Mouse (Mus musculus) liver, embryonic 14.5 days (tissue): ENCODE data around the gene Kdm2b. TPM values are rescaled to one million over a fixed set of nuclear protein-coding genes. Genes with fewer than 3 reads are reported as not detected.

ENCODE experiments used
- ATAC-seq: fragments of 200-750 bp; cut with Nextera tagmentation; 2 replicates; pipeline ENCODE4 v1.8.0; 2017; ENCODE audit warnings: moderate number of reproducible peaks, mild to moderate bottlenecking, moderate library complexity; ENCODE audit not compliant: insufficient read depth
- DNase-seq, 3 experiments: peaks; one replicate each; pipeline ENCODE4 v3.0.0-alpha.2; 2012 to 2013; ENCODE audit warnings: low read depth in 3 of 3, low spot score in 3 of 3
- H3K27ac ChIP-seq: fragments of 300-500 bp; sonication (generic); 2 replicates; pipeline ENCODE4 v1.5.1; 2014; ENCODE audit warnings: moderate library complexity, mild to moderate bottlenecking, control low read depth, inconsistent platforms
- H3K27me3 ChIP-seq: fragments of 300-500 bp; sonication (generic); 2 replicates; pipeline ENCODE4 v1.6.1; 2014; ENCODE audit warnings: mild to moderate bottlenecking, low read length, moderate library complexity; ENCODE audit not compliant: control insufficient read depth, insufficient read depth
- H3K36me3 ChIP-seq: fragments of 300-500 bp; sonication (generic); replicated peaks from 2 replicates; pipeline ENCODE4 v1.6.1; 2014; ENCODE audit warnings: low read depth; ENCODE audit not compliant: control insufficient read depth, insufficient read depth
- H3K4me1 ChIP-seq, 2 experiments: fragments of 200-500 bp in 1 of 2; fragments of 300-500 bp in 1 of 2; sonication (generic) in 1 of 2; replicated peaks; 2 replicates each; pipeline ENCODE4 v1.6.1; 2012 to 2014; ENCODE audit warnings: antibody characterized with exemption in 1 of 2, inconsistent platforms in 1 of 2, low read length in 1 of 2; ENCODE audit not compliant: control insufficient read depth in 2 of 2, insufficient read depth in 2 of 2
- H3K4me2 ChIP-seq: fragments of 300-500 bp; sonication (generic); 2 replicates; pipeline ENCODE4 v1.6.1; 2014; ENCODE audit warnings: low read depth, mild to moderate bottlenecking, control low read depth, moderate library complexity
- H3K4me3 ChIP-seq, 2 experiments: fragments of 200-500 bp in 1 of 2; fragments of 300-500 bp in 1 of 2; sonication (generic) in 1 of 2; 2 replicates each; pipeline ENCODE4 v1.5.1; 2012 to 2014; ENCODE audit warnings: low read depth in 2 of 2, low read length in 2 of 2, mild to moderate bottlenecking in 2 of 2, control low read depth in 1 of 2, inconsistent platforms in 1 of 2, moderate library complexity in 1 of 2; ENCODE audit not compliant: insufficient read depth in 1 of 2
- H3K9ac ChIP-seq: fragments of 300-500 bp; sonication (generic); replicated peaks from 2 replicates; pipeline ENCODE4 v1.6.1; 2014; ENCODE audit warnings: mild to moderate bottlenecking, control low read depth, moderate library complexity
- H3K9me3 ChIP-seq: fragments of 300-500 bp; sonication (generic); 2 replicates; pipeline ENCODE4 v1.6.1; 2016; ENCODE audit warnings: low read length, mixed read lengths; ENCODE audit not compliant: control insufficient read depth
- CTCF ChIP-seq: IDR thresholded peaks from 2 replicates; pipeline ENCODE4 v1.5.1; 2016; ENCODE audit warnings: antibody characterized with exemption, low read depth, control low read depth
- EP300 ChIP-seq: IDR thresholded peaks from 2 replicates; pipeline ENCODE4 v1.6.1; 2016; ENCODE audit warnings: antibody characterized with exemption, low read depth
- WGBS: fragments of 180-500 bp; shearing (Covaris S2); extraction: QIAGEN DNeasy Blood & Tissue Kit; methylation state at CpG from one replicate; pipeline ENCODE4 v1.1.7; 2014; ENCODE audit not compliant: insufficient replicate concordance; 5-methylcytosine and 5-hydroxymethylcytosine counted together
- polyA plus RNA-seq, 2 experiments: library from polyadenylated mRNA; depleted of rRNA in 1 of 2; stranded (reverse) in 1 of 2; unstranded in 1 of 2; fragments of >200 nt; fragmentation: Nextera tagmentation in 1 of 2; extraction: Ambion mirVana in 1 of 2; gene quantifications; 2 replicates each; pipeline versions ENCODE4 v1.2.1 to v1.2.3; 2012 to 2014

Kdm2b gene
- polyA plus RNA-seq, 2 experiments: 10.0 to 11.7 TPM

- Histone ChIP-seq H3K9me3 (no peaks in the 10 kb centered on the region), H3K36me3 (no peaks in the 10 kb centered on the region), H3K4me2 (no peak overlapping the region), H3K4me1 (peaks cover 4 to 22% of the 10 kb centered on the region in 2 experiments), H3K27me3 (no peaks in the 10 kb centered on the region), H3K9ac (no peak overlapping the region), H3K4me3 (no peak overlapping the region), H3K27ac (no peak overlapping the region; the same call in 1 of the 2 replicates)
- DNase-seq (no peak), ATAC-seq (no peak)
- TF ChIP-seq CTCF: no peak
- TF ChIP-seq EP300: no peak
- 59% methylated on average over 4 of the region's 4 CpGs for WGBS
These were observed 94.8 kb downstream of the Kdm2b start for GRCm38 (mm10) chr5:122894821-122895220.

- Histone ChIP-seq H3K36me3 (no peaks in the 10 kb centered on the region), H3K9ac (no peak overlapping the region), H3K9me3 (no peaks in the 10 kb centered on the region), H3K4me3 (no peak overlapping the region), H3K27ac (no peak overlapping the region), H3K4me2 (no peak overlapping the region), H3K4me1 (peaks cover 4 to 19% of the 10 kb centered on the region in 2 experiments), H3K27me3 (no peaks in the 10 kb centered on the region)
- peak in 1 of 3 experiments; percentile 46 for DNase-seq
- no peak for ATAC-seq
- TF ChIP-seq CTCF (peak; percentile 85), EP300 (no peak)
- WGBS: 89% methylated on average over 5 of the region's 5 CpGs
These were observed 95.5 kb downstream of the Kdm2b start for GRCm38 (mm10) chr5:122894007-122894637.

GRCm38 (mm10) chr5:122893270-122893669 is 96.4 kb downstream of the Kdm2b start:
- H3K9ac ChIP-seq: no peak overlapping the region
- no peak for TF ChIP-seq CTCF
- TF ChIP-seq EP300: no peak
- H3K4me3 ChIP-seq: no peak overlapping the region
- no peak overlapping the region for H3K4me2 ChIP-seq
- H3K27ac ChIP-seq: no peak overlapping the region
- H3K9me3 ChIP-seq: no peaks in the 10 kb centered on the region
- no peaks in the 10 kb centered on the region for H3K27me3 ChIP-seq
- WGBS: 70% methylated on average over 6 of the region's 6 CpGs
- H3K4me1 ChIP-seq: peaks cover 0 to 13% of the 10 kb centered on the region in 2 experiments; a peak in 3 of 4 replicates
- ATAC-seq (no peak), DNase-seq (no peak)
- no peaks in the 10 kb centered on the region for H3K36me3 ChIP-seq

GRCm38 (mm10) chr5:122890396-122890795 is 99.2 kb downstream of the Kdm2b start:
- TF ChIP-seq CTCF (no peak), EP300 (no peak)
- no peaks in the 10 kb centered on the region for H3K9me3 ChIP-seq
- no peak for DNase-seq

GRCm38 (mm10) chr5:122888612-122889214 is 100.9 kb downstream of the Kdm2b start:
- TF ChIP-seq CTCF: no peak
- no peak for TF ChIP-seq EP300
- peaks cover 4 to 9% of the 10 kb centered on the region in 2 experiments for H3K4me1 ChIP-seq
- H3K27ac ChIP-seq: no peak overlapping the region
- no peak overlapping the region for H3K9ac ChIP-seq
- H3K36me3 ChIP-seq: no peaks in the 10 kb centered on the region
- H3K4me2 ChIP-seq: no peak overlapping the region
- DNase-seq: no peak
- no peaks in the 10 kb centered on the region for H3K27me3 ChIP-seq
- ATAC-seq: no peak
- WGBS: 88% methylated on average over 16 of the region's 16 CpGs
- H3K4me3 ChIP-seq: no peak overlapping the region
- H3K9me3 ChIP-seq: no peaks in the 10 kb centered on the region

More at GRCm38 (mm10) chr5:122890396-122890795, 99.2 kb downstream of the Kdm2b start:
- Histone ChIP-seq H3K27me3 (no peaks in the 10 kb centered on the region), H3K4me1 (peaks cover 4 to 12% of the 10 kb centered on the region in 2 experiments), H3K4me3 (no peak overlapping the region), H3K9ac (no peak overlapping the region), H3K4me2 (no peak overlapping the region), H3K27ac (no peak overlapping the region), H3K36me3 (no peaks in the 10 kb centered on the region)
- ATAC-seq: no peak
- 58% methylated on average over 2 of the region's 2 CpGs for WGBS
